In the genomic region with DNA sequence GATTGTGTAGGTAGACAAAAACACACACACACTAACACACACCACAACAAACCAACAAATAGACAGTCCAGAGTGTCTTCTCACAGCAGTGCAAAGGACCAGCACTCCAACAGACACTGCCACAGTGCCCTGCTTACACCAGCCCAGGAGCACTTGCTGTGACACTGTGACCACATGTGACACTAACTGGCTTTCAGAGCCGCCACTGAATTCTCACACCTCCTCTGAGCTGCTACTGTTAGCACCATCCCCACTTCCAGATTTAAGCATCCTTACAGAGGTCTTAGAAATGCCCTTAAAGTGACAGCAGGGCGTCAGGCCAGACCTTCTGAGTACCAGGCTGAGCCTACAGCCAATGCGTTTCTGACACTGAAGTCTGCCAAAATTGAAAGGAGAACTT, we compare ENCODE assay signal across 16 mouse cellular contexts. TPM values are rescaled to one million over a fixed set of nuclear protein-coding genes. Genes with fewer than 3 reads are reported as not detected.
DNase-seq lines count a peak whose midpoint lies in the region; ATAC-seq lines count a peak whose summit lies in the region.
"Had no signal": no experiment of that assay in that cellular context is flagged by ENCODE, and none has a peak within 500 bp of the region (broad histone marks: within the 10 kb centered on the region; RNA-seq: fewer than 3 reads in every experiment).

No protein-coding gene starts in this region.

- no peak for DNase-seq in forebrain, embryonic 10.5 days (ENCODE audit: extremely low spot score, low spot score)
- peak; percentile 5 to 10 for DNase-seq in heart, postnatal 10 days
- no peak for DNase-seq in heart, postnatal 25 days (ENCODE audit: low spot score)
- DNase-seq in lung, postnatal 10 days: peak; percentile 28
- DNase-seq in lung, adult 18-20 months: no peak
- DNase-seq in gastrocnemius, postnatal 36 days: no peak
- DNase-seq: cerebellum, adult 2 months; kidney, postnatal 25 days; left cerebral cortex, postnatal 4 days; midbrain, embryonic 14.5 days; thymus, postnatal 4 days had no signal

- WGBS in forebrain, embryonic 13.5 days: 35% methylated on average over 3 of the region's 3 CpGs
- WGBS in forebrain, embryonic 10.5 days: 50% methylated on average over 3 of the region's 3 CpGs

- H3K4me2 ChIP-seq in forebrain, embryonic 13.5 days: no peak overlapping the region
- H3K4me2 ChIP-seq: heart, embryonic 15.5 days; intestine, embryonic 15.5 days; liver, embryonic 15.5 days had no signal

- H3K9me3 ChIP-seq in forebrain, embryonic 13.5 days (replicated peaks): no peaks in the 10 kb centered on the region
- H3K9me3 ChIP-seq in forebrain, embryonic 10.5 days: no peaks in the 10 kb centered on the region
- H3K9me3 ChIP-seq: heart, embryonic 15.5 days; intestine, embryonic 15.5 days; liver, embryonic 15.5 days had no signal

- intact Hi-C loops in heart, postnatal 10 days (cut with DNase I): no loop called here
- intact Hi-C loops in heart, postnatal 25 days (cut with DNase I): loop anchor here (10.0 kb wide), 1 partner anchor 291 kb away; no protein-coding TSS in a partner anchor
- intact Hi-C loops in gastrocnemius, postnatal 36 days (cut with DNase I): no loop called here

- H3K4me3 ChIP-seq in forebrain, embryonic 13.5 days: no peak overlapping the region
- no peak overlapping the region for H3K4me3 ChIP-seq in forebrain, embryonic 10.5 days
- H3K4me3 ChIP-seq: heart, embryonic 15.5 days; intestine, embryonic 15.5 days; liver, embryonic 15.5 days had no signal

- peak; percentile 21; the same call in 1 of the 2 replicates for ATAC-seq in forebrain, embryonic 13.5 days
- peak; percentile 67 for ATAC-seq in megakaryocyte, adult 5-6 weeks (ENCODE audit: poor library complexity, severe bottlenecking)
- ATAC-seq: intestine, embryonic 15.5 days had no signal

- H3K36me3 ChIP-seq in forebrain, embryonic 13.5 days (ENCODE audit: poor library complexity, severe bottlenecking): no peaks in the 10 kb centered on the region
- 0 out of 2 replicates have a peak, but pooled peaks cover 3% of the 10 kb centered on the region for H3K36me3 ChIP-seq in forebrain, embryonic 10.5 days (replicated peaks)
- H3K36me3 ChIP-seq: heart, embryonic 15.5 days; intestine, embryonic 15.5 days; liver, embryonic 15.5 days had no signal

- H3K9ac ChIP-seq in forebrain, embryonic 13.5 days: no peak overlapping the region
- H3K9ac ChIP-seq: heart, embryonic 15.5 days; intestine, embryonic 15.5 days; liver, embryonic 15.5 days had no signal

- H3K27me3 ChIP-seq in forebrain, embryonic 13.5 days: no peaks in the 10 kb centered on the region
- no peaks in the 10 kb centered on the region for H3K27me3 ChIP-seq in forebrain, embryonic 10.5 days (ENCODE audit: poor library complexity, severe bottlenecking)
- H3K27me3 ChIP-seq: heart, embryonic 15.5 days; intestine, embryonic 15.5 days; liver, embryonic 15.5 days had no signal

- H3K27ac ChIP-seq in forebrain, embryonic 13.5 days: no peak overlapping the region
- H3K27ac ChIP-seq in forebrain, embryonic 10.5 days: no peak overlapping the region
- H3K27ac ChIP-seq: heart, embryonic 15.5 days; intestine, embryonic 15.5 days; liver, embryonic 15.5 days had no signal

- H3K4me1 ChIP-seq in forebrain, embryonic 13.5 days: peaks cover 7% of the 10 kb centered on the region; the same call in 1 of the 2 replicates
- peaks cover 20% of the 10 kb centered on the region for H3K4me1 ChIP-seq in forebrain, embryonic 10.5 days
- H3K4me1 ChIP-seq: liver, embryonic 15.5 days had no signal

RNA-seq across cellular contexts. Expression of a gene that starts 48.7 kb away (rescaled TPM):
- polyA plus RNA-seq in forebrain, embryonic 13.5 days (2015; fragmentation: Nextera tagmentation; extraction: Ambion mirVana): 43.5 and 45.8 TPM in 2 replicates
- 14.2 and 16.5 TPM in 2 replicates for polyA plus RNA-seq in forebrain, embryonic 10.5 days (2016; fragmentation: Nextera tagmentation; extraction: Ambion mirVana)
- 10 to 100 TPM; 15.3 to 17.4 TPM for total RNA-seq in heart, postnatal 10 days (2021)
- total RNA-seq in heart, postnatal 25 days (2021): 10 to 100 TPM; 16.2 to 18.6 TPM
- total RNA-seq in megakaryocyte, adult 5-6 weeks (2015): 0.75 TPM in 1 of 2 replicates, not detected in the other
- 0.11 and 0.16 TPM in 2 replicates for total RNA-seq in megakaryocyte, adult 5-6 weeks (2017)
- 10 to 100 TPM in 1 of 2 experiments, 1 to 10 TPM in 1; 10.0 to 12.8 TPM for total RNA-seq in gastrocnemius, postnatal 36 days (2021)

Comparison
In these comparisons a context has a peak if more than half of its experiments do, and no peak if none do; other contexts are left out.
1. DNase-seq: peak in heart, postnatal 10 days (2 of 2) and lung, postnatal 10 days (single experiment); none in forebrain, embryonic 10.5 days (single experiment), heart, postnatal 25 days (single experiment), lung, adult 18-20 months (0 of 2) and gastrocnemius, postnatal 36 days (0 of 2).
2. RNA of a gene that starts 48.7 kb away (total RNA-seq): 16.2 to 18.6 TPM in heart, postnatal 25 days, 15.3 to 17.4 TPM in heart, postnatal 10 days and 10.0 to 12.8 TPM in gastrocnemius, postnatal 36 days; 0.11 to 0.75 TPM in megakaryocyte, adult 5-6 weeks; every median in the first group is over 4 times any median in the second.